Mouse (Mus musculus) kidney, embryonic 16.5 days (tissue): Measurements from ENCODE around the gene Grin3a. TPM values are rescaled to one million over a fixed set of nuclear protein-coding genes. Genes with fewer than 3 reads are reported as not detected.

Source experiments
- ATAC-seq: fragments of 200-750 bp; cut with Nextera tagmentation; 2 replicates; pipeline ENCODE4 v1.8.0; 2017; ENCODE audit warnings: moderate TSS enrichment; ENCODE audit not compliant: low FRiP score, low TSS enrichment
- H3K27ac ChIP-seq: fragments of 300-500 bp; sonication (generic); 2 replicates; pipeline ENCODE4 v1.5.1; 2014; ENCODE audit warnings: low read length
- H3K27me3 ChIP-seq: fragments of 300-500 bp; sonication (generic); 2 replicates; pipeline ENCODE4 v1.6.1; 2014; ENCODE audit warnings: low read length, control low read depth, mixed read lengths; ENCODE audit not compliant: insufficient read depth
- H3K36me3 ChIP-seq: fragments of 300-500 bp; sonication (generic); 2 replicates; pipeline ENCODE4 v1.6.1; 2014; ENCODE audit warnings: low read length, control low read depth, mixed read lengths; ENCODE audit not compliant: insufficient read depth
- H3K4me1 ChIP-seq: fragments of 300-500 bp; sonication (generic); 2 replicates; pipeline ENCODE4 v1.6.1; 2014; ENCODE audit warnings: low read length, control low read depth, mixed read lengths; ENCODE audit not compliant: insufficient read depth
- H3K4me2 ChIP-seq: fragments of 300-500 bp; sonication (generic); replicated peaks from 2 replicates; pipeline ENCODE4 v1.6.1; 2014; ENCODE audit warnings: low read depth, low read length
- H3K4me3 ChIP-seq: fragments of 300-500 bp; sonication (generic); 2 replicates; pipeline ENCODE4 v1.5.1; 2014; ENCODE audit warnings: mild to moderate bottlenecking, low read length
- H3K9ac ChIP-seq: fragments of 300-500 bp; sonication (generic); replicated peaks from 2 replicates; pipeline ENCODE4 v1.6.1; 2014; ENCODE audit warnings: low read length
- H3K9me3 ChIP-seq: fragments of 300-500 bp; sonication (generic); 2 replicates; pipeline ENCODE4 v1.6.1; 2016; ENCODE audit warnings: low read length, control low read depth
- WGBS: fragments of 180-500 bp; shearing (Covaris S2); extraction: QIAGEN DNeasy Blood & Tissue Kit; methylation state at CpG from one replicate; pipeline ENCODE4 v1.1.7; 2014; 5-methylcytosine and 5-hydroxymethylcytosine counted together
- polyA plus RNA-seq: library from polyadenylated mRNA; unstranded; fragments of >200 nt; fragmentation: Nextera tagmentation; extraction: Ambion mirVana; gene quantifications from 2 replicates; pipeline ENCODE4 v1.2.1, GENCODE M21; 2015

The Grin3a gene
- polyA plus RNA-seq, 1 experiment from 2014 or later = 0.86 TPM

GRCm38 (mm10) chr4:49688594-49689288, 156.8 kb downstream of the Grin3a start:
- 22% methylated on average over 9 of the region's 9 CpGs for WGBS
- Histone ChIP-seq H3K4me2 (no peak overlapping the region), H3K4me3 (no peak overlapping the region), H3K9ac (no peak overlapping the region), H3K27me3 (no peaks in the 10 kb centered on the region), H3K27ac (no peak overlapping the region), H3K36me3 (no peaks in the 10 kb centered on the region), H3K4me1 (peaks cover 6% of the 10 kb centered on the region), H3K9me3 (no peaks in the 10 kb centered on the region)
- ATAC-seq = peak; percentile 66

DNA sequence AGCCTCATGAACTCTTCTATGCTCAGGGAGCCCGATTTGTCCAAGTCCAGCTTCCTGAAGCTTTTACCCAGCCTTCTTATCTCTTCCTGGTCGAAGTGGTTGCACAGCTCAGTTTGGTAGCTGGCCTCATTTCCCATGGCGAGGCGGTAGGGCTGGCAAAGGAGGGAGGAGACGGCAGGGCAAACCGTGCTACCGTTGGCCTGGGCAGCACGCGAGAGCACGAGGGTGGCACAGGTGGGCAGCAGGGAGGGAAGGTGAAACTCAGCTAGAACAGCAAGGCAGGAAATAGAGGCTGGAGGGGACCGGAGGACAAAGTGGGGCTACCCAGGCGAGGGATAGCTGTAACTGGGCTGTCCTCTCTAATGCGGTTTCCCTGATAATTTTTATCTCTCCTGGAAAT, 163.7 kb downstream of the Grin3a start, which contains the start of gene Ppp3r2:
Gene Ppp3r2, minus strand, starts transcription at position 213 of the 400 bp plus-strand sequence.
- Histone ChIP-seq H3K27me3 (no peaks in the 10 kb centered on the region), H3K27ac (no peak within 1 kb of the TSS), H3K4me3 (no peak within 1 kb of the TSS), H3K4me1 (no peaks in the 10 kb centered on the region), H3K9ac (no peak within 1 kb of the TSS), H3K36me3 (no peaks in the 10 kb centered on the region), H3K4me2 (no peak within 1 kb of the TSS), H3K9me3 (no peaks in the 10 kb centered on the region)
- 91% methylated on average over 13 of the region's 13 CpGs for WGBS
- no peak for ATAC-seq

GRCm38 (mm10) chr4:49680171-49680875, 165.2 kb downstream of the Grin3a start:
- Histone ChIP-seq H3K27ac (no peak overlapping the region), H3K9ac (no peak overlapping the region), H3K27me3 (no peaks in the 10 kb centered on the region), H3K4me3 (no peak overlapping the region), H3K4me2 (no peak overlapping the region), H3K4me1 (no peaks in the 10 kb centered on the region), H3K36me3 (no peaks in the 10 kb centered on the region), H3K9me3 (no peaks in the 10 kb centered on the region)
- WGBS = 90% methylated on average over 11 of the region's 11 CpGs
- no peak for ATAC-seq

DNA sequence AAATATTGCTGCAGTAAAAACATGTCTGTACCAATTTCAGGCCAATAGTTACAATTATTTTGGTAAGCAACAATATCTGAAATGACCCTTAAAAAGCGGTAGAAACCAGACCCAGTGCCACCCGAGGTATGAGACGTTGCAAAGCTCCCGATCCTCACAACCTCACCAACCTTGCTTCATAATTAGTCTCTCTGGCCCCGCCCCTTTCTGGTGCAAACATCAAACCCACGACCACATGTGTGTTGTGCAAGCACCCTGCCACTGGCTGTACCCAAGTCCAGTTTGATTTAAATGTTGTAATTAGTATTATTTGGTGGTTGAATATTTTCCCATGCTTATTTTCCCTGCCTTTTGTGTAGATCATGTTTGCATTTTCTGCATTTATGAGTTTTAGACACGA, 168.8 kb downstream of the Grin3a start:
- Histone ChIP-seq H3K4me2 (no peak overlapping the region), H3K36me3 (no peaks in the 10 kb centered on the region), H3K9me3 (no peaks in the 10 kb centered on the region), H3K4me1 (no peaks in the 10 kb centered on the region), H3K9ac (no peak overlapping the region), H3K27me3 (no peaks in the 10 kb centered on the region), H3K27ac (no peak overlapping the region), H3K4me3 (no peak overlapping the region)
- no peak for ATAC-seq
- WGBS = 74% methylated on average over 7 of the region's 7 CpGs

- 85% methylated on average over 6 of the region's 6 CpGs for WGBS
- no peak for ATAC-seq
- Histone ChIP-seq H3K4me3 (no peak overlapping the region), H3K27me3 (no peaks in the 10 kb centered on the region), H3K9me3 (no peaks in the 10 kb centered on the region), H3K4me1 (no peaks in the 10 kb centered on the region), H3K36me3 (no peaks in the 10 kb centered on the region), H3K4me2 (no peak overlapping the region), H3K9ac (no peak overlapping the region), H3K27ac (no peak overlapping the region)
Measured at GRCm38 (mm10) chr4:49676071-49676470, 169.5 kb downstream of the Grin3a start.

DNA sequence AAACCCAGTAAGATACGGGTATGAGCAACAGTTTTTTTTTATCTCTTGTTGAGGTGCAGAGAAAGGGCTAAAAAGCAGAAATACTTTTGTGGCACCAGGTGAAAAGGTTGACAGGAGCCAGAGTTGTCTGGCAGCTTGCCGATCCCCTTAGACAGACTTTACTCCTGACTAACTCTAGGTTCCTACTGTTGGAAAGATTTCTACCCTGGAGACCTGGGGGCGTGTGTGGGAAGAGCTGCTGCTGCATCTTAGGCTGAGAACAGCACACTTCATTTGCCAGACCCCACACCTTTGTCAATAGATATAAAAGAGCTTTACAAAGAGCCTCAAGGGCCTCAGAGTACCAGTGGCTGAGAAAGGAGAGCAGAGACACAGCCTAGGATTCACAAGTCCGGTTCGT, 180.7 kb downstream of the Grin3a start:
- H3K27ac ChIP-seq = no peak overlapping the region
- ATAC-seq = no peak
- no peak overlapping the region for H3K4me3 ChIP-seq
- H3K4me2 ChIP-seq = no peak overlapping the region
- H3K36me3 ChIP-seq = peaks cover 28% of the 10 kb centered on the region
- H3K4me1 ChIP-seq = no peaks in the 10 kb centered on the region
- H3K27me3 ChIP-seq = no peaks in the 10 kb centered on the region
- H3K9ac ChIP-seq = no peak overlapping the region
- no peaks in the 10 kb centered on the region for H3K9me3 ChIP-seq
- WGBS = 91% methylated on average over 5 of the region's 5 CpGs

DNA sequence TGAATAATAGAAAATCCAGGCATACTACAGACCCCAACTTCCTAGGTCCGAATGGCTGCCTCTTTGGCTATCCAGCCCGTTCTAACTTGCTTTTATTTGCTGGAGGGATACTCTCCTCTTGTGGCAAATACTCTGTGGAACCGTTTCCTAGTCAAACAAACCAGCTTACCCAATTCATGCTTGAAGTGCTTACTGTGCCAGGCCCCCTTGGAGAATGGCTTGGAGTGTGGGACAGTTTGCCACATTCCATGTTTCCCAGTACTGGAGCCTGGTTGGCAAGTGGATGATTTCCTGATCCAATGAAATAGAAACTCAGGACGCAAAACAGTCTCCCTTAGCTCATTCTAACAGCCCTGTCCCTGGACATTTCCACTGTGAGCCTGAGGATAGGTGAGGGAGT, 183.3 kb downstream of the Grin3a start:
- no peak overlapping the region for H3K9ac ChIP-seq

DNA sequence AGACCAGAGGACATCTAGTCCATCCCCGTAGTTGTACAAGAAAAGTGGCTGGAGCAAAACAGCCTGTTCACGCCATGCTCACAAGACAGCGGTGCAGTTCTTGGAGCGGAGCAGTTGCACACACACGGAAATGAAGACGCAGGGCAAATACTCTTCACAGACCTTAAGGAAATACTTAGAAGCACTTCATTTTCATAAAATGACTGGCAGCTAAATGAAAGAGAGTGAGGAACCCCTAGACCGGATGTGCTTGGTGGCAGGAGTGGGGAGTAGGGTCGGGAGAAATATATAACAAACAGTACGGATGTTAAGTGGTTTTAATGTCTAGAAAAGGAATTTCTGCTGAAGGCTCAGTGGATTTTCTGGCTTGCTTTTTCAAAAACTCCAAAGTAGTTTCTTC, 183.9 kb downstream of the Grin3a start:
- no peak for ATAC-seq

More for the DNA sequence above, 183.3 kb downstream of the Grin3a start:
- Histone ChIP-seq H3K27ac (no peak overlapping the region), H3K4me2 (no peak overlapping the region), H3K27me3 (no peaks in the 10 kb centered on the region), H3K4me3 (no peak overlapping the region), H3K36me3 (peaks cover 46% of the 10 kb centered on the region), H3K4me1 (no peaks in the 10 kb centered on the region), H3K9me3 (no peaks in the 10 kb centered on the region)
- 92% methylated on average over 4 of the region's 4 CpGs for WGBS
- no peak for ATAC-seq

GRCm38 (mm10) chr4:49659421-49659820, 186.1 kb downstream of the Grin3a start:
- Histone ChIP-seq H3K9ac (no peak overlapping the region), H3K4me3 (no peak overlapping the region), H3K27ac (no peak overlapping the region), H3K9me3 (no peaks in the 10 kb centered on the region), H3K27me3 (no peaks in the 10 kb centered on the region), H3K4me1 (no peaks in the 10 kb centered on the region), H3K36me3 (peaks cover 63% of the 10 kb centered on the region), H3K4me2 (no peak overlapping the region)
- ATAC-seq = no peak
- 91% methylated on average over 1 of the region's 1 CpGs for WGBS

More for the DNA sequence above, 183.9 kb downstream of the Grin3a start:
- Histone ChIP-seq H3K4me1 (no peaks in the 10 kb centered on the region), H3K27ac (no peak overlapping the region), H3K4me3 (no peak overlapping the region), H3K4me2 (no peak overlapping the region), H3K9me3 (no peaks in the 10 kb centered on the region), H3K36me3 (peaks cover 49% of the 10 kb centered on the region), H3K9ac (no peak overlapping the region), H3K27me3 (no peaks in the 10 kb centered on the region)
- WGBS = 96% methylated on average over 9 of the region's 9 CpGs

GRCm38 (mm10) chr4:49639913-49640312, 205.6 kb downstream of the Grin3a start:
- Histone ChIP-seq H3K4me1 (no peaks in the 10 kb centered on the region), H3K27ac (no peak overlapping the region), H3K9me3 (no peaks in the 10 kb centered on the region), H3K4me2 (no peak overlapping the region), H3K9ac (no peak overlapping the region), H3K36me3 (peaks cover 57% of the 10 kb centered on the region), H3K4me3 (no peak overlapping the region), H3K27me3 (no peaks in the 10 kb centered on the region)
- 64% methylated on average over 2 of the region's 2 CpGs for WGBS
- no peak for ATAC-seq
